Mouse (Mus musculus): ENCODE data around the gene Cebpg. TPM values are rescaled to one million over a fixed set of nuclear protein-coding genes. Genes with fewer than 3 reads are reported as not detected.

The Cebpg gene
- polyA plus RNA-seq, 1 experiment from 2014 or later = 55.8 TPM

GRCm38 (mm10) chr7:35013228-35013627, 43.1 kb downstream of the Cebpg start:
- Histone ChIP-seq H3K4me2 (replicated peaks) (no peak overlapping the region), H3K9me3 (no peaks in the 10 kb centered on the region), H3K27ac (no peak overlapping the region), H3K9ac (no peak overlapping the region), H3K4me1 (no peaks in the 10 kb centered on the region), H3K36me3 (no peaks in the 10 kb centered on the region), H3K4me3 (no peak overlapping the region), H3K27me3 (no peaks in the 10 kb centered on the region)
- no peak for ATAC-seq (ENCODE audit: insufficient number of reproducible peaks, insufficient read depth, low FRiP score, low TSS enrichment)
- WGBS = 71% methylated on average over 9 of the region's 9 CpGs

GRCm38 (mm10) chr7:35006661-35007060, 49.7 kb downstream of the Cebpg start:
- H3K27me3 ChIP-seq = no peaks in the 10 kb centered on the region
- H3K4me3 ChIP-seq = no peak overlapping the region
- H3K9me3 ChIP-seq = peaks cover 2% of the 10 kb centered on the region; the same call in 1 of the 2 replicates
- no peak for ATAC-seq (ENCODE audit: insufficient number of reproducible peaks, insufficient read depth, low FRiP score, low TSS enrichment)
- no peak overlapping the region for H3K4me2 ChIP-seq (replicated peaks)
- no peaks in the 10 kb centered on the region for H3K36me3 ChIP-seq
- H3K9ac ChIP-seq = no peak overlapping the region
- H3K27ac ChIP-seq = no peak overlapping the region
- no peaks in the 10 kb centered on the region; the same call in 1 of the 2 replicates for H3K4me1 ChIP-seq
- WGBS = 90% methylated on average over 7 of the region's 7 CpGs

- Histone ChIP-seq H3K9ac (no peak overlapping the region), H3K36me3 (no peaks in the 10 kb centered on the region), H3K4me3 (no peak overlapping the region), H3K4me1 (peaks cover 10% of the 10 kb centered on the region), H3K27me3 (no peaks in the 10 kb centered on the region), H3K27ac (no peak overlapping the region), H3K4me2 (replicated peaks) (no peak overlapping the region), H3K9me3 (peaks cover 2% of the 10 kb centered on the region; the same call in 1 of the 2 replicates)
- 75% methylated on average over 7 of the region's 7 CpGs for WGBS
- ATAC-seq (ENCODE audit: insufficient number of reproducible peaks, insufficient read depth, low FRiP score, low TSS enrichment) = no peak
Measured at GRCm38 (mm10) chr7:35003171-35003737, 53.1 kb downstream of the Cebpg start.

- H3K9me3 ChIP-seq = no peaks in the 10 kb centered on the region
- no peak overlapping the region for H3K27ac ChIP-seq
- H3K4me2 ChIP-seq (replicated peaks) = no peak overlapping the region
- no peaks in the 10 kb centered on the region for H3K27me3 ChIP-seq
- H3K9ac ChIP-seq = no peak overlapping the region
- no peak for ATAC-seq (ENCODE audit: insufficient number of reproducible peaks, insufficient read depth, low FRiP score, low TSS enrichment)
- no peaks in the 10 kb centered on the region for H3K36me3 ChIP-seq
- 29% methylated on average over 6 of the region's 6 CpGs for WGBS
- no peak overlapping the region for H3K4me3 ChIP-seq
- peaks cover 27% of the 10 kb centered on the region for H3K4me1 ChIP-seq
Measured at GRCm38 (mm10) chr7:35000839-35001238, 55.5 kb downstream of the Cebpg start.

Small RNA genes within 50 kb of the gene (microRNA-seq; reads per million reads assigned to microRNA genes)
- not detected for gene Gm25033

Other genes with a start within 250 kb of the Cebpg start
- gene Chst8, start 243.9 kb downstream of the Cebpg start, polyA plus RNA-seq (2016; fragmentation: Nextera tagmentation; extraction: Ambion mirVana) = 10.6 and 11.5 TPM in 2 replicates
- gene Pepd, start 144.2 kb downstream of the Cebpg start, polyA plus RNA-seq (2016; fragmentation: Nextera tagmentation; extraction: Ambion mirVana) = 62.6 and 62.9 TPM in 2 replicates
- 2.4 and 3.0 TPM in 2 replicates for gene Cebpa, start 62.7 kb upstream of the Cebpg start, polyA plus RNA-seq (2016; fragmentation: Nextera tagmentation; extraction: Ambion mirVana)
- 1.7 and 3.0 TPM in 2 replicates for gene Slc7a10, start 129.8 kb upstream of the Cebpg start, polyA plus RNA-seq (2016; fragmentation: Nextera tagmentation; extraction: Ambion mirVana)
- 10.5 and 11.9 TPM in 2 replicates for gene Lrp3, start 158.9 kb upstream of the Cebpg start, polyA plus RNA-seq (2016; fragmentation: Nextera tagmentation; extraction: Ambion mirVana)